ENCODE assay signal across 9 mouse cellular contexts in genomic region chr1:182560390-182561098, GRCm38 (mm10). TPM values are rescaled to one million over a fixed set of nuclear protein-coding genes. Genes with fewer than 3 reads are reported as not detected.
DNase-seq lines count a peak whose midpoint lies in the region; ATAC-seq and TF ChIP-seq lines count a peak whose summit lies in the region.
"Had no signal": no experiment of that assay in that cellular context is flagged by ENCODE, and none has a peak within 500 bp of the region (broad histone marks: within the 10 kb centered on the region; RNA-seq: fewer than 3 reads in every experiment).

No protein-coding gene starts in this region.

- H3K4me3 ChIP-seq in embryonic fibroblast, embryonic 13.5 days (ENCODE audit: insufficient read depth, low read length), result no peak overlapping the region
- no peak overlapping the region for H3K4me3 ChIP-seq in hindbrain, postnatal 0 days (ENCODE audit: low read length)
- H3K4me3 ChIP-seq in liver, adult 2 months (ENCODE audit: insufficient read depth, low read depth, low read length), result no peak overlapping the region
- H3K4me3 ChIP-seq in neural tube, embryonic 11.5 days (ENCODE audit: low read depth, low read length), result no peak overlapping the region
- H3K4me3 ChIP-seq: limb, embryonic 12.5 days had no signal

- no peaks in the 10 kb centered on the region for H3K36me3 ChIP-seq in hindbrain, postnatal 0 days (ENCODE audit: insufficient read depth, low read length)
- no peaks in the 10 kb centered on the region for H3K36me3 ChIP-seq in liver, adult 2 months (ENCODE audit: control insufficient read depth, insufficient read depth, low read length)
- no peaks in the 10 kb centered on the region for H3K36me3 ChIP-seq in neural tube, embryonic 11.5 days (ENCODE audit: control insufficient read depth, insufficient read depth, low read length)
- H3K36me3 ChIP-seq: limb, embryonic 12.5 days had no signal

- H3K9ac ChIP-seq in hindbrain, postnatal 0 days (replicated peaks; ENCODE audit: low read length), result no peak overlapping the region
- H3K9ac ChIP-seq in liver, adult 2 months (ENCODE audit: low read depth, low read length), result no peak overlapping the region
- no peak overlapping the region for H3K9ac ChIP-seq in neural tube, embryonic 11.5 days (ENCODE audit: low read length)
- H3K9ac ChIP-seq: limb, embryonic 12.5 days had no signal

- H3K9me3 ChIP-seq in hindbrain, postnatal 0 days (ENCODE audit: low read length), result no peaks in the 10 kb centered on the region
- no peaks in the 10 kb centered on the region for H3K9me3 ChIP-seq in neural tube, embryonic 11.5 days (ENCODE audit: control insufficient read depth, low read length)
- H3K9me3 ChIP-seq: limb, embryonic 12.5 days had no signal

- H3K4me1 ChIP-seq in embryonic fibroblast, embryonic 13.5 days (ENCODE audit: control insufficient read depth, insufficient read depth, low read length), result peaks cover 11% of the 10 kb centered on the region; the same call in 1 of the 2 replicates
- no peaks in the 10 kb centered on the region for H3K4me1 ChIP-seq in hindbrain, postnatal 0 days (ENCODE audit: insufficient read depth, low read length)
- H3K4me1 ChIP-seq in liver, adult 2 months (ENCODE audit: control insufficient read depth, insufficient read depth, low read length), result peaks cover 7% of the 10 kb centered on the region; the same call in 1 of the 2 replicates
- no peaks in the 10 kb centered on the region for H3K4me1 ChIP-seq in neural tube, embryonic 11.5 days (ENCODE audit: control insufficient read depth, insufficient read depth, low read length)

- no peaks in the 10 kb centered on the region for H3K27me3 ChIP-seq in hindbrain, postnatal 0 days (ENCODE audit: insufficient read depth, low read length)
- H3K27me3 ChIP-seq in liver, adult 2 months (ENCODE audit: control insufficient read depth, insufficient read depth, low read length), result no peaks in the 10 kb centered on the region
- no peaks in the 10 kb centered on the region for H3K27me3 ChIP-seq in neural tube, embryonic 11.5 days (ENCODE audit: control insufficient read depth, insufficient read depth, low read length)
- H3K27me3 ChIP-seq: limb, embryonic 12.5 days had no signal

- H3K27ac ChIP-seq in embryonic fibroblast, embryonic 13.5 days (ENCODE audit: insufficient read depth, low read length), result no peak overlapping the region
- no peak overlapping the region for H3K27ac ChIP-seq in hindbrain, postnatal 0 days
- H3K27ac ChIP-seq in liver, adult 2 months (replicated peaks; ENCODE audit: insufficient read depth, low read depth, low read length), result no peak overlapping the region
- no peak overlapping the region for H3K27ac ChIP-seq in neural tube, embryonic 11.5 days (ENCODE audit: low read depth, low read length)
- H3K27ac ChIP-seq: limb, embryonic 12.5 days had no signal

- H3K79me2 ChIP-seq in liver, adult 2 months (ENCODE audit: control insufficient read depth, insufficient read depth, low read length), result no peaks in the 10 kb centered on the region

- peak; percentile 70 for ATAC-seq in hindbrain, postnatal 0 days
- peak; percentile 72 for ATAC-seq in neural tube, embryonic 11.5 days (ENCODE audit: insufficient read depth, low FRiP score, low TSS enrichment)

- H3K4me2 ChIP-seq in hindbrain, postnatal 0 days (ENCODE audit: low read depth, low read length), result no peak overlapping the region
- no peak overlapping the region for H3K4me2 ChIP-seq in neural tube, embryonic 11.5 days (ENCODE audit: low read depth)
- H3K4me2 ChIP-seq: limb, embryonic 12.5 days had no signal

- DNase-seq in heart, adult 18-20 months, result peak; percentile 13 to 53
- no peak for DNase-seq in heart, adult 9 months (ENCODE audit: low spot score in 2 of 2)
- DNase-seq in adrenal gland, postnatal 10 days, result peak; percentile 61
- peak; percentile 82 for DNase-seq in hindbrain, postnatal 0 days (ENCODE audit: low spot score)
- peak; percentile 30 for DNase-seq in liver, adult 2 months (ENCODE audit: extremely low read depth, low read depth, low spot score)
- DNase-seq in neural tube, embryonic 11.5 days (ENCODE audit: low spot score), result peak; percentile 74
- DNase-seq in ovary, postnatal 14 days (ENCODE audit: low spot score), result no peak

- TF ChIP-seq POLR2A in embryonic fibroblast, embryonic 13.5 days (IDR thresholded peaks at IDR 0.05; ENCODE audit: low read depth, low read length), result no peak
- no peak for TF ChIP-seq POLR2A in liver, adult 2 months (IDR thresholded peaks at IDR 0.05; ENCODE audit: extremely low read depth, insufficient read depth, low read length)

- 20% methylated on average over 3 of the region's 3 CpGs for WGBS in hindbrain, postnatal 0 days
- 39% methylated on average over 3 of the region's 3 CpGs for WGBS in liver, adult 2 months
- WGBS in neural tube, embryonic 11.5 days, result 44% methylated on average over 3 of the region's 3 CpGs

- TF ChIP-seq CTCF in embryonic fibroblast, embryonic 13.5 days (IDR thresholded peaks at IDR 0.05; ENCODE audit: borderline replicate concordance, insufficient read depth, low read length), result peak; percentile 47; the same call in 1 of the 2 replicates
- TF ChIP-seq CTCF in hindbrain, postnatal 0 days (IDR thresholded peaks at IDR 0.05; ENCODE audit: low read depth), result peak; percentile 92
- peak; percentile 87 for TF ChIP-seq CTCF in liver, adult 2 months (IDR thresholded peaks at IDR 0.05; ENCODE audit: low read depth, low read length)

RNA-seq across cellular contexts. Expression of gene Capn8, which starts 4.3 kb away (rescaled TPM):
- total RNA-seq in heart, adult 18-20 months (2021), result not detected
- not detected for total RNA-seq in adrenal gland, postnatal 10 days (2021)
- polyA plus RNA-seq in embryonic fibroblast, embryonic 13.5 days (2011; ENCODE audit: insufficient read length, low read depth, missing spikeins), result not detected in 2 replicates
- total RNA-seq in hindbrain, postnatal 0 days (2014; rRNA removed), result not detected in 2 replicates
- polyA plus RNA-seq in hindbrain, postnatal 0 days (2015; fragmentation: Nextera tagmentation; extraction: Ambion mirVana), result not detected in 2 replicates
- total RNA-seq in liver, adult 2 months (2014; rRNA removed), result 0.09 and 0.20 TPM in 2 replicates
- 0.04 TPM in 2 replicates for polyA plus RNA-seq in liver, adult 2 months (2012; rRNA removed)
- not detected in 2 replicates for polyA plus RNA-seq in neural tube, embryonic 11.5 days (2014; fragmentation: Nextera tagmentation; extraction: Ambion mirVana)
- polyA plus RNA-seq: limb, embryonic 12.5 days had no signal

RNA-seq across cellular contexts. Expression of gene Capn2, which starts 43.1 kb away (rescaled TPM):
- 10 to 100 TPM; 67.5 to 68.4 TPM for total RNA-seq in heart, adult 18-20 months (2021)
- total RNA-seq in adrenal gland, postnatal 10 days (2021), result 10 to 100 TPM; 79.3 to 94.3 TPM
- polyA plus RNA-seq in embryonic fibroblast, embryonic 13.5 days (2011; ENCODE audit: insufficient read length, low read depth, missing spikeins), result 244 and 338 TPM in 2 replicates
- 79.7 and 87.2 TPM in 2 replicates for total RNA-seq in hindbrain, postnatal 0 days (2014; rRNA removed)
- 82.2 and 83.7 TPM in 2 replicates for polyA plus RNA-seq in hindbrain, postnatal 0 days (2015; fragmentation: Nextera tagmentation; extraction: Ambion mirVana)
- total RNA-seq in liver, adult 2 months (2014; rRNA removed), result 27.8 and 28.1 TPM in 2 replicates
- 9.3 and 10.3 TPM in 2 replicates for polyA plus RNA-seq in liver, adult 2 months (2012; rRNA removed)
- polyA plus RNA-seq in neural tube, embryonic 11.5 days (2014; fragmentation: Nextera tagmentation; extraction: Ambion mirVana), result 81.8 and 90.8 TPM in 2 replicates

Comparison
In these comparisons a context has a peak if more than half of its experiments do, and no peak if none do; other contexts are left out.
1. DNase-seq: peak in heart, adult 18-20 months (2 of 2), adrenal gland, postnatal 10 days (single experiment), hindbrain, postnatal 0 days (single experiment), liver, adult 2 months (single experiment) and neural tube, embryonic 11.5 days (single experiment); none in heart, adult 9 months (0 of 2) and ovary, postnatal 14 days (single experiment).
2. Peak in every context shown above with its lines, with median percentiles within 50 percentile points of each other: CTCF ChIP-seq.